Mouse (Mus musculus): Measurements from ENCODE around the gene Bco2.

GRCm38 (mm10) chr9:50547859-50548478 is 7.0 kb downstream of the Bco2 start:
- TF ChIP-seq CTCF (IDR thresholded peaks at IDR 0.05; ENCODE audit: low read depth) (no peak), EP300 (optimal IDR thresholded peaks at IDR 0.05) (no peak)

Data from stomach, postnatal 0 days (tissue).